Mouse (Mus musculus) ES-CJ7 (cell line): Measurements from ENCODE around the gene Ephb2.

Experiments used
- DNase-seq: peaks from one replicate; pipeline ENCODE4 v3.0.0; 2011; ENCODE audit warnings: low read depth, low spot score

Ephb2 gene

GRCm38 (mm10) chr4:136801944-136802343, 33.8 kb downstream of the Ephb2 start:
- no peak for DNase-seq

DNA sequence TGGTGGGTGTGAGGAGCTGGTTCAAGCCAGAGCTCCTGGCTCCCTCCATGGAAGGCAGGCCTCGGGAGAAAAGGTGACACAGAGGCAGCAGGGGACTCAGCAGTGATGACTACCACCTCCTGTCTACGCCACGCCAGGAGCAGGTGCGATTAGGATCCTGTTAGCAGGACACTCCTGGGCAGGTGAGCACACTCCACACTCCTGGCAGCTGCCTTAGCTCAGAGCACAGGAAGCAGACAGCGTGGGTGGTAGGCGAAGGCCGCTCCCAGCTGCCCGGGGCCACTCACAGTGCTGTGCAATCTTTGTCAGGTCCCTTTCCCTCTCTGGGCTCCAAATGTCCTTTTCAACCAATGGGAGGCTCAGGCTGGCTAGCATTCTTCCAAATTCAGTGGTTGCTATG, 34.3 kb downstream of the Ephb2 start:
- no peak for DNase-seq

DNA sequence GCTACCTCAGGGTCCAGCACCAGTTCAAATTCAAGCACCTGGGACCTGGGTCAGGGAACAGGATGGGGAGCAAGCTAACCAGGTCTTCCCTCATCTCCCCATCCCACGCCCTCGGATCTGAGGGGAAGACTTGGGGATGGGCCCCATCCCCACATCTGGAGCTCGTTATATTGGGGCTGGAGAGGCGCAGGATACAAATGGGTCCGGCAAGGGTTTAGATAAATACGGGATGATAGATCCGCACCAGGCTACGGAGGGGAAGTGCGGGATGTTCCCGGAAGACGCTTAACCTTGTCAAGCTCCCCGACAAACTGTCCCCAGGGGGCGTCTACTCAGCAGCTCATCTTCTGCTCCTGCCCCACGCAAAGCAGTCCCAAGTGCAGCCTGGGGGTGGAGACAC, 35.4 kb downstream of the Ephb2 start:
- DNase-seq: no peak

DNA sequence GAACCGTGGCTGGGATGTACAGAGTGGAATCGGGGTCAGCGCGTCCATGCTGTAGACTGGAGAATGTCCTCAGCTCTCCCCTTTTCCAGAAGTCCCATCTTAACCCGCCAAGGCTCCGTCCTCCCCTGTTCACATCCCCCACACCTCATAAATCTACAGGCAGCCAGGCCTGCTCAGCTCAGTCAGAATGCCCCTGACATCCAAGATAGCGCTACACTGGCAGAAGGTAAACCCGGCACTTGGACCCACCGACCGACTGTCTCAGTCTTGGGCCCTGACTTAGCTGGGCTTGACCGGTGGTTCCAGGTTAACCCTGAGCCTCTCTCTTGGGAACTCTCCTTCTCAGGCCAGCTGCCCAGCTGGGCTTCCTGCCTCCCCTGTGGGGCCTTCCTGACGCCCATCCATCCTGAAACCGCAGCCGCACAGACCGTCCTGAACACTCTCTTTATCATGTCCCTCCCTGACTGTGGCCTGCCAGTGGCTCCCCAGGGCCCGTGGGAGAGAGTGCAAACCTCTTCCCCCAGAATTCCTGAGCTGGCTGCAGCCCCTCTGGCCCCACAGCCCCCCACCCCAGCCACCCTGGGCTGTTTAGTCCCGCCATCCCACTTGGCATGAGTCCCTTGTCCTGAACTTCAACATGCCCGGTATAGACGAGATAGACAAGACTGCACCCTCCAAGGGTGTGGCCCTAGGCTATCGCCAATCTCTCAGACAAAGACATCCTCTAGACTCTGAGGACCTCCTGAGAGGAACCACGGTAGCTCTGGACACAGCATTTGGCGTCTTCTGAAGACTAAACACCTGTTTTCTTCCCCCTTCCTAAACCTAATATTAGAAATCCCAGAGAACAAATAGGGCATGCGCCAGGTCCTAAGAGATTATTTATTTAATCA, 37.9 kb downstream of the Ephb2 start:
- DNase-seq: no peak

DNA sequence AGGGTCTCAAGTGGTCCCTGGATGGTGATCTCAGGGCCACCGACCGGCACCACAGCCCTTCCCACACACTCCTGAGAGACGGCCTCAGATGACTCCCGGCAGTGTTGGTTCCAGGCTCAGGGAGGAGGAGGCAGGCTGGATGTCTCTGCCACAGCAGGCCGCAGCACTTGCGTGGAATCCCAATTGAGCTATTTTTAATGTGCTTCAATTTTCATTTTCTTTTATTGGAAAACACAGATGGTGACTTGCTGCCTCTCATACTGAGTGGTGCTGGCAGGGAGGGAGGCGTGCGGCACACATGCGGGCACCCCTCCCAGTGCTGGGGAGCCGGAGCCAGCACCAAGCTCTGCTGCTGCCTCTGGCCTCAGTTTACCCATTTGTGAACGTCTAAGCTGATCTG, 42.5 kb downstream of the Ephb2 start:
- no peak for DNase-seq

- no peak for DNase-seq
These were observed 46.0 kb downstream of the Ephb2 start for GRCm38 (mm10) chr4:136789821-136790220.

GRCm38 (mm10) chr4:136787357-136787756, 48.4 kb downstream of the Ephb2 start:
- no peak for DNase-seq

DNA sequence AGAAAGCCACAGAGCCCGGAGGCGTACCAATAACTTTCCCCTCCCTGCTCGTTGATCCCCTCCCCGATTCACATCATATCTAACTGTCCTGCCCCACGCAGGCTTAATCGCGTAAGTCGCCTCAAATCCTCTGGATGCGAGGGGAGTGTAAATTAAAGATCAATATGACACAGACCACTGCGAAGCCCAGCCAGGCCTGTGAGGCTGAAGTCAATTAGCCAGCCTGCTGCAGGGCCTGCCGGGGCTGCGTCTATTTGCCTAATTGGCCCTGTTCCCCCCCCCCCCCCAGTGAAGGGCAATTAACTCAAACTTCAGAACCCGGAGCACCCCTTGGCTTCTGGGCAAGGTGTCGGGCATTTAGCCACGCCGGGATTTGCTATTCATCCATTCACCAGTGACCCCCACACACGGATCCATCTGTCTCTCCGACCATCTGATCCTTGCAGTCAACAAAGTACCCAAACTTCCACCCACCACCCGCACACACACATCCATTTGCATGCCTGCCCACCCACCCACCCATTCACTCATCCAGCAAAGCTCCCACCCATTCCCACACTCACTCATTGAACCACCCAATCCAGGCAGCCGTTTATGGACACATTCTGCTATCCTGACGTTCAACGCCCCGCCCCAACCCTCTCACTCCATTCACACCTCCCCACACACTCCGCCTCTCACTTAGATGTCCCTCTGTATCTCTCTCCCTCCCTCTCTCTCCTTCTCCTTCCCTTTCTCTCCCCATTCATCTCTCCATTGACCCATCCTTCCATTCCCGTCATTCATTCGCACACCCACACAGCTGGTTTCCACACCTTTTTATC, 49.1 kb downstream of the Ephb2 start:
- DNase-seq: no peak

GRCm38 (mm10) chr4:136783552-136784150, 52.1 kb downstream of the Ephb2 start:
- no peak for DNase-seq

GRCm38 (mm10) chr4:136782579-136782925, 53.2 kb downstream of the Ephb2 start:
- no peak for DNase-seq

DNA sequence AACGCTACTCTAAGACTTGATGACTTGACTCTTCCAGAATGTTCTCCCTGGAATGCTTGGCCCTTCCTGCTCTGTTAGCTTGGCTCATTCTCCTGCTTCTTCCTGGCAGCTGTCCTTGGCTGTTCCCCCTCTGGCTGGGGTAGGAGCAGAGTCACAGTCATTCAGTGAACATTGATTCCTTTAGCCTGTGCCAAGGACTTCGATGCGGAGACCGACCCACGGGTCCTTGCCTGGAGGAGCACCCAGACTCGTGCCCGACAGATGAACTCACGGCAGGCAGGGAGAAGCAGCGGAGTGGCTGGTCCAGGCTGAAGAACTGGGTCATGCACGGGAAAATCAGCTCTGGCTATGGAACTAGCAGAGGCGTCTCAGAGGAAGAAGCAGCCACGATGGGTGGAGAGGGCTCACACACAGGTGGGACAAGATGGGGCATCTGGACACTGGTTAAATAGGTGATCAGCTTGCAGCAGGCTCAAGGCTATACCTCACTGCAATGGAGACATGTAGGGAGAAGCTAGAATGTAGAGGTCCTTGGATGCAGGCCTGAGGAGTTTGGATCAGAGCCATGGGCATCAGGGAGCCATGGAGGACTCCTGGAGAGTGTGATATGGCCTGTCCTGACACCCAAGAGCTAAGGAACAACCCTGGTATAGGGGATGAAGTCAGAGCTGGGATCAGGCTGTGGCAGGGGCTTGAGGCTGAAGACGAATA, 53.8 kb downstream of the Ephb2 start:
- no peak for DNase-seq

DNA sequence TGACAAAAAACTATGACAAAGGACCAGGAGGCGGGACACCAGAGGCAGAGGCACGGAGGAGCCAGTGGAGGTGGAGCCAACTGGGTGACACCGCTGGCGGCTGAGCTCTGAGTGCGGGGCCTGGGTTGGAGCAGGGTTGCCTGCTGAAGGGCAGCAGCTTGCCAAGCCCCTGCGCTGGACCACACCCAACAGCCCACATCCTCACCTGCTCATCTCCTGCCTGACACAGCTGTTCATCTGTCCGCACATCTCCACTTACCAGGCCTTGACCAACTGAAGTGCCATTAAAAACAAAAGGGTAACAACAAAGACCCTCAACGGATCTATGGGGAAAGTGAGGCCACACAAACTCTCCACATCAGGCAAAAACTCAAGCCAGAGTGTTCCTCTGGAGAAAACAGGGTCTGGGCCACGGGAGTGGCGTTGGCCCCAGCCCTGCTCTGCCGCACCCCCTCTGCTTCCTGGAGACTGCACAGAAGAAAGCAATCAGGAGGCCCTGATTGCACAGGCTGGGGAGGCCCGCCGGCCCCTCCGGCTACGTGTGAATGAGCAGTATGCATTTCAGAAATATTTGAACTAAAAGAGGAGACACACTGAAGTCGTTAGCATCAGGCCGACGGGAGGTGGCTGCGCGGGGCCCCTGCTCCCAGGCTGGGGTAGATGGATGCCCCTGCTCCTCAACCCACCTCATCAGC, 55.4 kb downstream of the Ephb2 start:
- no peak for DNase-seq

DNA sequence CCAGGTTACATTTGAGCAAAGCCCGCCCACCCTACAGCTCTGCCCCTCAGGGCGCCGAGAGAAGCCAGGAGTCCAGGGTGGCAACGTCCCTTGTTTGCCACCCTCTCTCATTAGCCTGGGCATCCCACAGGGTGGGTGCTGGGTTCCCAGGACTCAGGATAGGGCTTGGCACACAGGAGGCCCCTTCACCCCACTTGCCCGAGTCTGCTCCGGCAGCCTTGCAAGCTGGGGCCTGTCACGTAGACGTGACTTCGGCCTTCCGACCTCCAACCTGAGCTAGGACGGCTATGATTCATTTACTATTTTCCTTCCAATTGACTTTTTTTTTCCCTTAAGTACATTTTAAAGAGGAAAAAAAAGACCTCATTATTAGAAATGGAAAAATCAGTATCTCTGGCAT, 56.6 kb downstream of the Ephb2 start:
- no peak for DNase-seq

GRCm38 (mm10) chr4:136776471-136776892, 59.3 kb downstream of the Ephb2 start:
- DNase-seq: peak; percentile 42

- DNase-seq: peak; percentile 58
These were observed 59.9 kb downstream of the Ephb2 start for GRCm38 (mm10) chr4:136775903-136776302.

- no peak for DNase-seq
These were observed 61.6 kb downstream of the Ephb2 start for GRCm38 (mm10) chr4:136774201-136774600.

DNA sequence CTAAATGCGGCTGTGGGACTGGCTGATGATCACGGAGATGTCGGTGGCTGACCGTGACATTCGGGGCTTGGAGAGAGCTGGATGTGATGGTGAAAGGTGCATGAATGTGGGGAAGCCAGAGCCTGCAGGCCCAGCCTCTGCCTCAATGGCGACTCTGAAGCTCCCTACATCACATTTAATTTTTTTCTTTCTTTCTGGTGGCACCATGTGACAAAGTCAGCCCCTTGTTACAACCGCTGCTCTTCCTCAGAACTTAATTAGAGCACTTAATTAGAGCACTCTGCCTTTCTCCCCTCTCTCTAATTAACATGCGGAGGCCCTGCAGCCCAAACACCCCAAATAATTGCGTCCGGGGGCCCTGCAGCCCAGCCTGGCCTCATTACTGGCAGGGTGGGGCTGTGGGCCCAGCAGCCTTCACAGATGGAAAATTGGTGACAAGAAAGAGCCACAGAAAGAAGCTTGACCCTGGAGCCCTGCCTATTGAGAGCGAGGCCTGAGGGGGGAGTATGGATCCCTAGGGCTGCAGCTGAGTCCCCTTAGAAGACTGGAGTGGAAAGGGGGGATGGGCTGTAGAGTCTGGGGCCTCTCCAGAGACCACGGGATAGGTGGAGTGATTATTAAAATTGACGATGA, 62.7 kb downstream of the Ephb2 start:
- no peak for DNase-seq

GRCm38 (mm10) chr4:136772318-136772717, 63.5 kb downstream of the Ephb2 start:
- DNase-seq: no peak

GRCm38 (mm10) chr4:136770718-136771117, 65.1 kb downstream of the Ephb2 start:
- DNase-seq: no peak

DNA sequence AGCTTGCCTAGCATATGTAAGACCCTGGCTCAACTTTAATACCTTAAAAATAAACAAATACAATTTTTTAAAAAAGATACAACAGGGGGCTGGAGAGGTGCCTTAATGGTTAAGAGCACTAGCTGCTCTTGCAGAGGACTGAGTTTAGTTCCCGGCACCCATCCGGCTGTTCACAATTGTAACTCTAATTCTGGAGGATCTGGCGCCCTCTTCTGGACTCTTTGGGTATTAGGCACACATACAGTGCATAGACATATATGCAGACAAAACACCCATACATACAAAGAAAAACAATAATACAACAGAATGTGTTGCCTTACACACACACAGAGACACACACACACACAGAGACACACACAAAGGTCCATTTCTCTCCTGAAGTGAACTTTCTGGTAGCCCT, 67.3 kb downstream of the Ephb2 start:
- no peak for DNase-seq

- peak; percentile 90 for DNase-seq
These were observed 70.7 kb downstream of the Ephb2 start for GRCm38 (mm10) chr4:136765080-136765479.
